Mouse (Mus musculus): Measurements from ENCODE around the gene Prss56. TPM values are rescaled to one million over a fixed set of nuclear protein-coding genes. Genes with fewer than 3 reads are reported as not detected.

Gene Prss56
- total RNA-seq, 2 experiments from 2014 or later: 0.47 to 0.57 TPM

DNA sequence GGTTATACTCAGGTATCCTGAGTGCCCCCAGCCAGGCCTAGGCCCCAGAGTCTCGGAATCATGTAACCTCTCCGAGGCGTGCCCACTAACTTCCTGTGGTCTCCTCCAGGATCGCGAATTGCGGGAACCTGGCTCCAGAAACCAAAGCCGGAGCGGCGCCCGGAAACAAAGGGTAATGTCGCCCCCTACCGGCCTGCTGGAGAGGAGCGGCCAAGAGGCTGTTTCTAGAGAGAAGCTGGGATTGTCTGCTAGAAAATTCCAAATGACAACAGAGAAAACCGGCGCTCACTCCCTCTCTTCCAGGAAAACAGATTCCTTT, 3.9 kb downstream of the Prss56 start:
- no peak overlapping the region for H3K27ac ChIP-seq
- intact Hi-C loops (cut with DNase I): loop anchor here (1.0 to 5.0 kb wide), 4 partner anchors 138 to 573 kb away; no protein-coding TSS in a partner anchor
- DNase-seq (ENCODE audit: extremely low spot score in 1 of 2, low spot score in 2 of 2): peak; percentile 70 to 81
- TF ChIP-seq CTCF (IDR thresholded peaks at IDR 0.05): peak; percentile 93
- H3K4me3 ChIP-seq: peak overlapping the region; percentile 52

DNA sequence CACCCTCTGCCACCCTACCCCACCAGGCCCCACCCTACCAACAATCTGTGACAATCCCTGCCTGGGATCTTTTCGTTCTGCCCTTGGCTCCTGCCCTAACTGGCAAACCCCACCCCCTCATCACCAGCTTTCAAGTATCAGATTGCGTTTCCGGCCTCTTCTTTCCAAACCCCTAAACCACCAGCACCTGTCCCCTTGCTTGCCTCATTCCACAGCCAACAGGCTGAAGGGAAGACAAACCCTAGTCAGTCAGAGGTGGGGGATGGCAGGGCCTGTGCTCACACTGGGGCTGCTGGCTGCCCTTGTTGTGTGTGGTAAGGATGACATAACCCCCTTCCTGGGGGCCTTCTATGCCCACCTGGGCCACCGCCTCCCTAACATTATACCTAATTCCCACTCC, 7.3 kb downstream of the Prss56 start, which contains the start of gene Chrnd:
TSS of gene Chrnd (plus strand) at position 179 of the 400 bp plus-strand sequence.
- TF ChIP-seq CTCF (IDR thresholded peaks at IDR 0.05): no peak
- DNase-seq (ENCODE audit: extremely low spot score in 1 of 2, low spot score in 2 of 2): no peak
- intact Hi-C loops (cut with DNase I): no loop called here
- no peak within 1 kb of the TSS for H3K4me3 ChIP-seq
- H3K27ac ChIP-seq: no peak within 1 kb of the TSS

- H3K4me3 ChIP-seq: no peak overlapping the region
- no peak for TF ChIP-seq CTCF (IDR thresholded peaks at IDR 0.05)
- DNase-seq (ENCODE audit: extremely low spot score in 1 of 2, low spot score in 2 of 2): no peak
- intact Hi-C loops (cut with DNase I): no loop called here
- H3K27ac ChIP-seq: no peak overlapping the region
These were observed 14.2 kb downstream of the Prss56 start for GRCm38 (mm10) chr1:87197296-87197695.

DNA sequence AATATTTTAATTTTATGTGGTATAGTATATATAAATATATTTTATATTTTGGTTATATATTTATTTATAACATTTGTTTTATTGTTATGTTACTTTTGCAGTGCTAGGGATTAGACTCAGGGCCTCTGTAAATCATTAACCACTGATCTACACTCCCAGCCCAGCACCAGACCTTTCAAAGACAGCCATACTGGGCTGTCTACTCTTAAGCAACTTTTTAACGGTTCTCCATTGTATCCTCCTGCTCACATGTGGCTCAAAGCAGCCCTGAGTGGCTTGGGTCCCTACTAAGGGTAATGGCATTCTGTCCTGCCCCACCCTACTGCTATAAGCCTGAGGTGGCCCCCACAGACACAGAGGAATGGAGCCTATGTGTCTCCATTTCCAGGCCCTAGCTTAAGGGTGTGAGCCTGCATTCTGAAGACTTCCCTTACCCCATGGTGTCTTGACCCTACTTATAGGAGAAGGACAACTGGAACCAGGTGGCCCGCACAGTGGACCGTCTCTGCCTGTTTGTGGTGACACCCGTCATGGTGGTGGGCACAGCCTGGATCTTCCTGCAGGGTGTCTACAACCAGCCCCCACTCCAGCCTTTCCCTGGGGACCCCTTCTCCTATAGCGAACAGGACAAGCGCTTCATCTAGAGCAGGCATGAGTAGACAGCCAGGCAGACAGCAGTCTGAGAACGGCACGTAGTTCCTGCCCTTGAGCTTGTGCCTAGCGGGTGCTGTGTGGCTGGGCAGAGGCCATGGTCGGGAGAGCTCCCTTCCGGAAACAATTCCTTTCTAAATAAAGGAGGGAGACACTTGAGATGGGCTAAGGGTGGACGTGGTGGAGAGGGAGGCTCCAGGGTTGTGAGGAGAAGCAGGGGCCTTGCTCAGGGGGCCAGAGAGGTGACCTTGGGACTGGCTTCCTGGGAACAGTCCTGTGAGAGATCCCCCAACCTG, 15.3 kb downstream of the Prss56 start:
- TF ChIP-seq CTCF (IDR thresholded peaks at IDR 0.05): no peak
- DNase-seq (ENCODE audit: extremely low spot score in 1 of 2, low spot score in 2 of 2): no peak
- intact Hi-C loops (cut with DNase I): no loop called here
- Histone ChIP-seq H3K4me3 (no peak overlapping the region), H3K27ac (no peak overlapping the region)

DNA sequence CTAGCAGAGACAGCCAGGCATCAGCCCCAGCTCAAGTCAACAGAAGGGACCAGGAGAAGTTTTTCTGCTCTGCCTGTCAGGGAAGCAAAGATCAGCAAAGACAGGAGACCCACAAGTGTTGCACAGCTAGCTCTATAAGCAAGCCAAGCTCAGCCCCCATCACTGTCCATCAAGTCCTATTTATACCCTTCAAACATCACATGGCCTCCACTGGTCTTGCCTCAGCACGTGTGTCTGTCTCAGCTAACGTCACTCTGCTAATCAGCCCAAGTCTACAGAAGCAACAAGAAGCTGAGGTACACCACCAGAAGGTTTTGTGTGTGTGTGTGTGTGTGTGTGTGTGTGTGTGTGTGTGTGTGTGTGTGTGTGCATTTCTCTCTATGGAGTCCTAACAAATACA, 17.7 kb downstream of the Prss56 start:
- intact Hi-C loops (cut with DNase I): no loop called here
- H3K4me3 ChIP-seq: no peak overlapping the region
- no peak overlapping the region for H3K27ac ChIP-seq
- TF ChIP-seq CTCF (IDR thresholded peaks at IDR 0.05): no peak
- DNase-seq (ENCODE audit: extremely low spot score in 1 of 2, low spot score in 2 of 2): no peak

- DNase-seq (ENCODE audit: extremely low spot score in 1 of 2, low spot score in 2 of 2): no peak
- Histone ChIP-seq H3K27ac (no peak overlapping the region), H3K4me3 (no peak overlapping the region)
- no peak for TF ChIP-seq CTCF (IDR thresholded peaks at IDR 0.05)
- intact Hi-C loops (cut with DNase I): no loop called here
These were observed 18.7 kb downstream of the Prss56 start for GRCm38 (mm10) chr1:87201848-87202247.

GRCm38 (mm10) chr1:87203779-87204178, 20.7 kb downstream of the Prss56 start:
- no peak for DNase-seq (ENCODE audit: extremely low spot score in 1 of 2, low spot score in 2 of 2)
- intact Hi-C loops (cut with DNase I): no loop called here
- Histone ChIP-seq H3K27ac (no peak overlapping the region), H3K4me3 (no peak overlapping the region)
- no peak for TF ChIP-seq CTCF (IDR thresholded peaks at IDR 0.05)

DNA sequence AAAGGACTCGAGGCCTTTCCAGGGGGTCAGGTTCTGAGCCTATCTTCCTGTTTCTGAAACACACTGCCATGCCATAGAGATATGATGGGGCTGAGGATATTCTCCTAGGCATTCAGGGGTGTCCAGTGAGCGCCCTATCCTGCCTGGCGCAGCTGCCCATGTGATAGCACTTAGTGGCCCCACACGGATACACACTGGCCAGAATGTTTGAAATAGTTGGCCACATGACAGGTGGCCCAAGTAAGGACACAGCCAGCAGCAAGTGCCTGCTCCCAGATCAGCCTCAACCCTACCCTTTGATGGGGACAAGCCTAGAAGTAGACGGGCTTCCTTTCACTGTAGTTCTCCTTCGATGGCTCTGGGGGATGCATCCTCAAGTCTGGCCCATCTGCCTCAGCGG, 21.4 kb downstream of the Prss56 start, which contains the start of gene Chrng:
TSS of gene Chrng (plus strand) at position 193 of the 400 bp plus-strand sequence.
- no peak for TF ChIP-seq CTCF (IDR thresholded peaks at IDR 0.05)
- Histone ChIP-seq H3K27ac (no peak within 1 kb of the TSS), H3K4me3 (no peak within 1 kb of the TSS)
- intact Hi-C loops (cut with DNase I): no loop called here
- DNase-seq (ENCODE audit: extremely low spot score in 1 of 2, low spot score in 2 of 2): no peak

- no peak for DNase-seq (ENCODE audit: extremely low spot score in 1 of 2, low spot score in 2 of 2)
- no peak overlapping the region for H3K27ac ChIP-seq
- TF ChIP-seq CTCF (IDR thresholded peaks at IDR 0.05): no peak
- intact Hi-C loops (cut with DNase I): no loop called here
- no peak overlapping the region for H3K4me3 ChIP-seq
These were observed 21.9 kb downstream of the Prss56 start for GRCm38 (mm10) chr1:87205038-87205437.

- Histone ChIP-seq H3K4me3 (no peak overlapping the region), H3K27ac (no peak overlapping the region)
- TF ChIP-seq CTCF (IDR thresholded peaks at IDR 0.05): no peak
- no peak for DNase-seq (ENCODE audit: extremely low spot score in 1 of 2, low spot score in 2 of 2)
- intact Hi-C loops (cut with DNase I): no loop called here
These were observed 22.4 kb downstream of the Prss56 start for GRCm38 (mm10) chr1:87205502-87205901.

DNA sequence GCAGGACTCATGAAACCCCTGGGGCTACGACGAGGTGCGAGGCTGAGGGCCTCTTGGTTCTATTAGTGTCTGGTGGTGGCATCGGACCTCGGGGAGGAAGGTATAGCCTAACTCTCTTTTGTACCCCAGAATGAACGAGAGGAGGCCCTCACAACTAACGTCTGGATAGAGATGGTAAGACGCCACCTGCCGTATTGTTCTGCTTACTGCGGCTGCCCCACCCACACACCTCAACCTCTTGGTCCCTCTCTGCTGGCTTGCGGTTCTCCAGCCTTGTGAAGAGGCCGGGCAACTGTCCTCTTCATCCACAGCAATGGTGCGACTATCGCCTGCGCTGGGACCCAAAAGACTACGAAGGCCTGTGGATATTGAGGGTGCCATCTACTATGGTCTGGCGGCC, 23.2 kb downstream of the Prss56 start:
- intact Hi-C loops (cut with DNase I): no loop called here
- Histone ChIP-seq H3K4me3 (no peak overlapping the region), H3K27ac (no peak overlapping the region)
- peak; percentile 29 for TF ChIP-seq CTCF (IDR thresholded peaks at IDR 0.05)
- no peak for DNase-seq (ENCODE audit: extremely low spot score in 1 of 2, low spot score in 2 of 2)

DNA sequence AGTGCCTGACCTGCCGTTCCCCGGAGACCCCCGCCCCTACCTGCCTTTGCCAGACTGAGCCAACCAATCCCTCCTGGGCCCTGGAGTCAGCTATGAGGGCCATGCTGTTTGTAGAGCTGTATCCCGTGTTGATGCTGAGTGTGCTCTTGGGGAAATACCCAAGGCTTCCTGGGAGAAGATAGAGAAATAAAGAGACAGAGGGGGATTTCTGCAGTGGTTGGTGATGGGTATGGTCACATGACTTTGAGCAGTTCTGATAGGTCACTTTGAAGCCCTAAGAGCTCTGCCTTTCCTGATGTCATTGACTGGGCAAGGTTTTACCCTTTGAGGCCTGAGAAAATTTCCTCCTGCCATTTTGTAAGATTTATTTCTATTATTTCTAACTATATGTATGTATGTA, 28.3 kb downstream of the Prss56 start:
- Histone ChIP-seq H3K27ac (no peak overlapping the region), H3K4me3 (no peak overlapping the region)
- DNase-seq (ENCODE audit: extremely low spot score in 1 of 2, low spot score in 2 of 2): no peak
- intact Hi-C loops (cut with DNase I): loop anchor here (10.0 kb wide), 2 partner anchors 543 to 777 kb away; partner anchors contain the start of gene Atg16l1
- TF ChIP-seq CTCF (IDR thresholded peaks at IDR 0.05): no peak
